Mouse (Mus musculus) thymus, adult 2 months (tissue): ENCODE results near the gene Gpr18. TPM values are rescaled to one million over a fixed set of nuclear protein-coding genes. Genes with fewer than 3 reads are reported as not detected.
"Not testable (repeated sequence)": the region's sequence is repeated elsewhere in the genome, so short reads cannot be mapped to it uniquely, and the experiment has no call there.

Experiments used
- DNase-seq: peaks from one replicate; pipeline ENCODE4 v3.0.0; 2021
- H3K27ac ChIP-seq: fragments of 200-500 bp; 2 replicates; pipeline ENCODE4 v1.5.1; 2012; ENCODE audit warnings: low read length, control low read depth; ENCODE audit not compliant: control insufficient read depth, insufficient read depth
- H3K27me3 ChIP-seq: fragments of 200-500 bp; 2 replicates; pipeline ENCODE4 v1.6.1; 2012; ENCODE audit warnings: mild to moderate bottlenecking, low read length, moderate library complexity, mixed read lengths; ENCODE audit not compliant: control insufficient read depth, insufficient read depth
- H3K36me3 ChIP-seq: fragments of 200-500 bp; 2 replicates; pipeline ENCODE4 v1.6.1; 2012; ENCODE audit warnings: mild to moderate bottlenecking, low read length, moderate library complexity; ENCODE audit not compliant: control insufficient read depth, insufficient read depth
- H3K4me1 ChIP-seq: fragments of 200-500 bp; replicated peaks from 2 replicates; pipeline ENCODE4 v1.6.1; 2012; ENCODE audit warnings: low read length; ENCODE audit not compliant: control insufficient read depth, insufficient read depth
- H3K4me3 ChIP-seq: fragments of 200-500 bp; 2 replicates; pipeline ENCODE4 v1.5.1; 2012; ENCODE audit warnings: mild to moderate bottlenecking, low read length, control low read depth, moderate library complexity; ENCODE audit not compliant: control insufficient read depth, insufficient read depth
- CTCF ChIP-seq: fragments of 200-500 bp; IDR thresholded peaks from 2 replicates; pipeline ENCODE4 v1.5.1; 2012; ENCODE audit warnings: mild to moderate bottlenecking, control low read depth, low read length, moderate library complexity, borderline replicate concordance; ENCODE audit not compliant: control insufficient read depth, poor library complexity, insufficient read depth; ENCODE audit errors: extremely low read depth
- POLR2A ChIP-seq: fragments of 200-500 bp; IDR thresholded peaks from 2 replicates; pipeline ENCODE4 v1.6.1; 2012; ENCODE audit warnings: mild to moderate bottlenecking, low read length, control low read depth, moderate library complexity; ENCODE audit not compliant: control insufficient read depth, poor library complexity, insufficient read depth; ENCODE audit errors: extremely low read depth
- WGBS: fragments of 180-500 bp; shearing (Covaris S2); methylation state at CpG from one replicate; pipeline ENCODE4 v1.1.7; 2018; 5-methylcytosine and 5-hydroxymethylcytosine counted together
- polyA plus RNA-seq: library from polyadenylated mRNA; depleted of rRNA; stranded (reverse); fragments of >200 nt; gene quantifications from 2 replicates; pipeline ENCODE4 v1.2.3, GENCODE M21; 2012

The Gpr18 gene
- polyA plus RNA-seq, 1 experiment, result 32.8 TPM

DNA sequence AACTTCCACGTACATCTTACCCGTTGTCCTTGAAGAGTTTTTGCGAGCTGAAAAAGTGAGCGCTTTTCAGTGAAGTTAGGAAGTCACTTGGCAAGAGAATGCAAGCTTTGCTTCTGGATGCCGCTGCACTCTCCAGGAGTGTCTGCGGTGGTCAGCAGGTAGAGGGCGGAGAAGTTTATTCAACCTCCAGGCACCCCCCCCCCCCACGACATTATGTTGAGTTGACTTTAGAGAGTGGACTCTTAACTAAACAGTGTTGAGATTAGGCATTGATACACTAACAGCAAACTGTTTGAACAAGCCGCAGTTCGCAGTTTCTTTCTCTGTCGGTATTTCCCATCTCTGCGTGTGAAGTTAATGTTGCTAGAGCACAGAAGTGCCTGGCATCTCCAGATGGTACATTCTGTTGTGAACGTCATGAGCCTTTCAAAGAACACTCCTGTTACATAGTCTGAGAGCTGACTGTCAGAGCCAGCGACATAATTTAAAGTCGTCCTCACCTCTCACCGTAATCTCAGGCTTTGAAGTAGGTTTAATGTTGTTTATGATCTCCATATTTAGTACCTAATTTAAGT is 36.2 kb downstream of the Gpr18 start:
- Histone ChIP-seq H3K36me3 (no peaks in the 10 kb centered on the region), H3K27me3 (no peaks in the 10 kb centered on the region), H3K4me1 (peaks cover 24% of the 10 kb centered on the region), H3K4me3 (peak overlapping the region; percentile 64), H3K27ac (peak overlapping the region; percentile 50)
- WGBS, result 5% methylated on average over 16 of the region's 16 CpGs
- no peak for TF ChIP-seq CTCF
- no peak for TF ChIP-seq POLR2A
- peak; percentile 48 for DNase-seq

DNA sequence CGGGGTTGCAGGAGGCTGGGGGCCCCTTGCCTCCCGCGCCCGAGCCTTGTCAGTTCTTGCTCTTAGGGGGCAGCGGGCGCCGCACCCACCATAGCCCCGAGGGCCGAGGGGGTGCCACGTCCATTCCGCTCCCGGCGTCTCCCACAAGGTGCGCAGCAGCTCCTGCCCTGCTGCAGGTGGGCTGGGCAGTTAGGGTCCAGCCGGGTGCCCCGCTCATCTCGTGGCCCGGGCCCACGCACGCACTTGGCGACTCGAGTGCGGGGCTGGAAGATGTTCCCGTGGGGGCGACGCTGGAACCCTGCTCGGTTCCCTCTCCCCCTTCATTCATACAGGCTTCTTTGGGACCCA is 36.7 kb downstream of the Gpr18 start:
- Histone ChIP-seq H3K4me3 (peak overlapping the region; percentile 64), H3K4me1 (peaks cover 21% of the 10 kb centered on the region), H3K36me3 (no peaks in the 10 kb centered on the region), H3K27me3 (no peaks in the 10 kb centered on the region), H3K27ac (peak overlapping the region; percentile 50)
- DNase-seq, result no peak
- TF ChIP-seq CTCF (no peak), POLR2A (no peak)
- WGBS, result under 1% methylated on average over 27 of the region's 27 CpGs

DNA sequence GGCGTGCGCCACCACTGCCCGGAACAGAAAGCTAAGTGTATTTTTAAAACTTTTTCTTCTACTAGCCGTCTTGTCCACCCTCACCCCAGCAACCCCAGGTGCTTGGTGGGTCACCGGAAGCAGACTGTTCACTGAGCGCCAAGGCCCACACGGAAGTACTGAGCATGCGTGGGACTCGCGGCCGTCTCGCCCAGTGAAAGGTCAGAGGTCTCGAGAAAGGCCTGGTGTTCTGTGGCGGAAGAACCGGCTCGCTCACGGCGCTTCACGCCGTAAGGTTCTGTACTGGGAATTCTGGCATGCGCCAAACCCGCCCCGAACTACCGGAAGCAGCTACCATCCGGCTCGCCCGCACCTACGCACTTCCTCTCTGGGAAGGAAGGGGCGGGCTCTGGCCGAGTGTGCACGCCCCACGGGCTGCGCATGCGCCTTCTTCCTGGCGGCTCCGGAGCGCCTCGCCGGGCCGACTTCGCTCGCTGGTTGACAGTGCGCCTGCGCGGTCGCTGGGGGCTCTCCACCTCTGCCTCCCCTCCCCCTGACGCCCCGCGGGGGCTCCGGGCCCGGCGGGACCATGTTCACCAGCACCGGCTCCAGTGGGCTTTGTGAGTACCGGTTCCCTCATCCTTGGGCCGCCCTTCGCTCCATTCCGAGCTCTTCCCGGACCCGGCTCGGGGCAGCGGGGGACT is 37.3 kb downstream of the Gpr18 start, which contains the start of gene Ubac2:
Gene Ubac2 (plus strand): TSS at position 445 of the 683 bp plus-strand sequence.
- no peak; the same call in 1 of the 2 replicates for TF ChIP-seq CTCF
- TF ChIP-seq POLR2A, result peak; percentile 80
- H3K27me3 ChIP-seq, result no peaks in the 10 kb centered on the region
- H3K27ac ChIP-seq, result peak within 1 kb of the TSS; percentile 82
- peak; percentile 98 for DNase-seq
- WGBS, result under 1% methylated on average over 61 of the region's 61 CpGs
- H3K4me3 ChIP-seq, result peak within 1 kb of the TSS; percentile 64
- no peaks in the 10 kb centered on the region for H3K36me3 ChIP-seq
- H3K4me1 ChIP-seq, result peaks cover 21% of the 10 kb centered on the region

GRCm38 (mm10) chr14:121877640-121878039 is 37.9 kb downstream of the Gpr18 start:
- 59% methylated on average over 8 of the region's 8 CpGs for WGBS
- no peaks in the 10 kb centered on the region for H3K36me3 ChIP-seq
- no peak for TF ChIP-seq POLR2A
- TF ChIP-seq CTCF, result no peak
- H3K27me3 ChIP-seq, result no peaks in the 10 kb centered on the region
- DNase-seq, result no peak
- peak overlapping the region; percentile 82; the same call in 1 of the 2 replicates for H3K27ac ChIP-seq
- peaks cover 21% of the 10 kb centered on the region for H3K4me1 ChIP-seq
- no peak overlapping the region; the same call in 1 of the 2 replicates for H3K4me3 ChIP-seq

DNA sequence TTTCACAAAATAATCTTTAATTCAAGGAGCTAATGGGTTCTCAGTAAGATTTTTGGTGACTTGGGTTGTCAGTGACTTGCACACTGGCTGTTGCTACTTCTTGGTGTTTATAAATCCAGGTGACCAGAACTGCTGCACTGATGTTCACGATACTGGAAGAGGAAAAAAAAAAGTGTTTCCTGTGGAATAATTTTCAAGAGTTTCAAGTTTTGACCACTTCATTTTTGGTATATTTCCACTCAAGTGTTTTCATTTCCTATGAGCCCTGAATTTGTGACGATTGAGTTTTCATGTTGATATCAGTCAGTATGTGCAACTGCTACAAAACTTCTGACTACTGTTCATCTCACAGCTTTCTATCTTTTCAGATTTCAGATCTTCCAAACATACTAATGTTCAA is 38.7 kb downstream of the Gpr18 start:
- WGBS, result 84% methylated on average over 2 of the region's 2 CpGs
- no peak for TF ChIP-seq CTCF
- TF ChIP-seq POLR2A, result no peak
- Histone ChIP-seq H3K4me3 (no peak overlapping the region), H3K4me1 (peaks cover 14% of the 10 kb centered on the region), H3K27me3 (no peaks in the 10 kb centered on the region), H3K27ac (no peak overlapping the region), H3K36me3 (no peaks in the 10 kb centered on the region)
- DNase-seq, result no peak

- not testable (repeated sequence) for H3K4me3 ChIP-seq, H3K27me3 ChIP-seq, H3K27ac ChIP-seq, DNase-seq, H3K36me3 ChIP-seq
- peaks cover 11% of the 10 kb centered on the region for H3K4me1 ChIP-seq
- WGBS, result 80% methylated on average over 2 of the region's 2 CpGs
Measured at GRCm38 (mm10) chr14:121876190-121876589, 39.4 kb downstream of the Gpr18 start.
